Mouse (Mus musculus): ENCODE measurements at regions not wholly inside any gene's neighbourhood (a gene's known extent, or its start where the extent isn't known, plus 50 kb on each side); places are given as distances from the start of the nearest gene placed in this dataset.

GRCm38 (mm10) chr19:14035371-14035770, 122.0 kb downstream of the Olfr1505 start:
- DNase-seq: no peak

GRCm38 (mm10) chr19:14035785-14036184, 122.5 kb downstream of the Olfr1505 start:
- no peak for DNase-seq

GRCm38 (mm10) chr19:14036750-14037149, 123.4 kb downstream of the Olfr1505 start:
- no peak for DNase-seq

- no peak for DNase-seq
Measured at GRCm38 (mm10) chr19:14042753-14043152, 129.4 kb downstream of the Olfr1505 start.

DNA sequence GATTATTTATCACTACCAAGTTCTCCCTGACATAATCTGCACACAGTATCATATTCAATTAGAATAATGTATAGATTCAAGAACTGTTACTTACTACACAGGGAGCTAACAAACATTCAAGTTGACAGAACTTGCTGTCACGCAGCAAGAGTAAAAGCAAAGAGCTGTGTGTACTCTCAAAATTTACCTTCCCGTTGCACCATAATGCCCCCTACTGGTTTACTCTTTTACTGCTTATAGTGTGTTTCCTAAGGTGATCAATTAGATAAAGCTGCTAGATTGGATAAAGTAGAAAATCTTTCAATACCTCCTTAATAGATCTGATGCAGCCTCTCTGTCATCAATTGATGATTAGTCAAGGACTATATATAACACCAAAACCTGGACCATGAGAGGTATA, 132.1 kb downstream of the Olfr1505 start:
- DNase-seq: no peak

DNA sequence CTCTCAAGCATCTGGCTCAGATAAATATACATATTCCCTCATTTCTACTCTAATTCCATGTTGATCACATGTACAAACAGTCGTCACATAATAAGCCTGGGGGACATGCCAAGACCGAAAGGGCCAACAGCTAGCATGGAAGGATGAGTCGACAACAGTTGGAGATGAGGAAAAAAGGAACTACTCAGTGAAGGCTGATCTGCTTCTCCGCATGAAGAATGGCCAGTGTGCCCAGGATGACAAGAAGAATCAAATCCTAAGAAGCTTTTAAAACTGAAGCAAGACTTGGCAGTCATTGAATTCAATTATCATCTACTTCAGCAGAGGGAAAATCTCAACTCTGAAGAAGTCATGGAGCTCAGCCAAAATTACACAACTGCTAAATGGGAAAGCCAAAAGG, 138.7 kb downstream of the Olfr1505 start:
- no peak for DNase-seq

DNA sequence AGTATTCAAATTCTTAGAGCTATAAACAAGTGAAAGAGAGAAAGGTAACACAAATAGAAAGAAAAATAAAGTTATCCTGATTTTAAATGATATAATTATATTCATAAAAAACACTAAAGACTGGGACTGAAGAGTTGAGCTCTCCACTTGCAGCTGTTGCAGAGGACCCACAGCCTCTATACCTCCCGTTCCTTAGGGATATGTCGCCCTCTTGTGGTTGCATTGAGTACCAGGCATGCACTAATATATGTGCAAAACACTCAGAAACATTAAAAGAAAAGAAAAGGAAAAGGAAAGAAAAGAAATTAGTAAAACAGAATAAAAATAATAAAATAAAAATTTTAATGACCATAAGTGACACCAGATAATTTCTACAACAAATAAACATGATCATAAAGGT, 167.2 kb downstream of the Olfr1505 start:
- peak; percentile 51 for DNase-seq

- DNase-seq: peak; percentile 49
Measured at GRCm38 (mm10) chr19:14084726-14085125, 171.4 kb downstream of the Olfr1505 start.

DNA sequence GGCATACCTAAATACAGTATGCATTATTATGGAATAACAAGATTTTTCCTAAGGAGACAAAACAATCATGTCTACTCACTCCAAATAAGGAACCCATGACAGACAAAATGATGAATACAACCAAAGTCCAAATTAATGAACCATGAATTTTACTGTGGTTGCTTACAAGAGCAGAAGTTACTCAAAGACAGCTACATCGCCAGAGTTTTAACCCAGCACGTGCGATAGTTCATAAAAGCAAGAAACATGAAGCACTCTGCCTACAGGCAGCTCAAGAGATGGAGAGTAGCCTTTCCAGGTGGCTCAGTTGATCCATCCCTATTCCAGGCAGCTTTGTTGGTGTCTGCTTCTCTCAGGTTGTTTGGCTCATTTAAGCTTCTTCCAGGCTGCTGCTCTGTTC, 176.8 kb downstream of the Olfr1505 start:
- DNase-seq: peak; percentile 69

- DNase-seq: no peak
Measured at GRCm38 (mm10) chr19:14094191-14094590, 180.9 kb downstream of the Olfr1505 start.

- no peak for DNase-seq
Measured at GRCm38 (mm10) chr19:14096187-14096586, 182.9 kb downstream of the Olfr1505 start.

- DNase-seq: no peak
Measured at GRCm38 (mm10) chr19:14109091-14109490, 195.8 kb downstream of the Olfr1505 start.

GRCm38 (mm10) chr19:14123348-14124113, 210.2 kb downstream of the Olfr1505 start:
- DNase-seq: peak; percentile 63

DNA sequence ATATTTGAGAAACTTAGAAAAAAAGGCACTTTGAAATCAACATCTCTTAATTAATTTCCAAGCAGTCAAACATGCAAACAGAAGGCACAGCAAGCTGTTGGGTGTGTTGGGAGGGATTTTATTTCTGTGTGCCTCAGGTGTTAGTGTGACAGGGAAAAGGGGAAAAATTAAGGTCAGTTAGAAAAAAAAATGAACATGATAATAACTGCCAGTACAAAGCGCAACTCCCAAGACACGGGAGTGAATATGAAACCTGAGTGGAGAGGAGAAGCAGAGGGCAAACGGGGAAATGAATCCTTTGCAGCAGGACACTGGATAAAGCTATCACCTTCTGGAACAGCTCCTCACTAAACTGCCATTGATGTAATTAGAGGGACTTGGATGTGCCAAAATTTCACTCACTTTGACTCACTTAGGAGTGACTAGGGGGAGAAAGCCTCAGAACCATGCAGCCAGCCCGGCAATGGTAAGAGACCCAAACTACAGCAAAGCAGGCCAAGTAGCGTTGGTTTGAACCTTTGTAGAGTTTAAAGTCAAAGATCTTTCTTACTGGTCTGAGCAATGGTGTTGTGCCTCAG, 211.0 kb downstream of the Olfr1505 start:
- DNase-seq: no peak

DNA sequence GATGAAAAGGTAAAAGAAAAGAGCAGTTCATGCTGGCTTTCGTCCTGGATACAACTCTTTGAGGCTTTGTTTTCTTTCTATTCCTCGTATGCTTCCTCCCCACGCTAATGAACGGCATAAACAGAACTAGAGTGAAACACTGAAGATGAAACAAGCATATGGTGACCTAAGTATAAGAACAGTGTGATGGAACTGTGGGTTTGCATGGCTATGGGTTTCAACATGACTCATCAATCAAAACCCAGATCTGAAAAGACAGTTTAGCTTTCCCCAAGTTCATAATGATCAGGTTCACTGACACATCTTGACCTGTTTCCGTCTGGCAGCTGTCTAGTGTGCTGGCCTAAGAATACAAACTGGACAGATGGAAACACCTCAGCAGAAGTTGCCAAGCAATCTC, 211.7 kb downstream of the Olfr1505 start:
- no peak for DNase-seq

- DNase-seq: peak; percentile 20
Measured at GRCm38 (mm10) chr19:14128397-14129209, 215.3 kb downstream of the Olfr1505 start.

DNA sequence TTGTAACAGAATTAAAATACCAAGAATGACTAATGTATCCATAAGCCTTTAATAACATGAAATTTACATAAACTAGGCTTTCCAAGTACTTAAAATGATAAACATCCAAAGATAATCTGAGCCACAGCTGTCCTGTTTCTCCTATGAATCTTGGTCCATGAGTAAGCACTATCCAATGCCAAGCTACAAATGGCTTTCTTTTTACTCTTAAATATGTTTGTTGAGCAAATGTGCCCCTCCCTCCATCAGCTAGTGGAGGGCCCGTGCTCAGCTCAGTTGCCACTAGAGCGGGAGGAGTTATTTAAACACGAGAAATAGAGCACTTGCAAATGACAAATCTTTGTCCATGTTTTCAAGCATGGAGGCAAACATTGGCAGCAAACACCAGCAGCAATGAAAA, 247.9 kb downstream of the Olfr1505 start:
- DNase-seq: no peak

DNA sequence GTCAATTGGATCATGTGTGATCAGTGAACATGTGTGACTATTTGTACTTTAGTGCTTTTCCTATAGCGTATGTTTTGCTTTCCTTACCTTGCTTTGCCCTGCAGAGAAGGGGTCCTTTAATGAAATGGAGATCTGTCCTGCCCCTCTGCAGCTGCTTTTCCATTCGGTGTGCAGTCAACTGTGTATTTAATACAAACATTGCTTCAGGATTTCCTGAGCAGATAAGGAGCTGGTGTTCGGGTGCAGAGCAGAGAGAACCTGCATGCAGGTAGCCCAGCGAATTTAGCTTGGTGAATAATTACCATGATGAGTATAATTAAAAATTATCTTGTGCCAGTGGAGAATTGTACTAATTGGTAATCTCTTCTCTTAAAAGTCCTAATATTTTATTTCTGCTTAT, 249.4 kb downstream of the Olfr1505 start:
- peak; percentile 30 for DNase-seq

GRCm38 (mm10) chr19:14165775-14166174, 252.4 kb downstream of the Olfr1505 start:
- DNase-seq: no peak

DNA sequence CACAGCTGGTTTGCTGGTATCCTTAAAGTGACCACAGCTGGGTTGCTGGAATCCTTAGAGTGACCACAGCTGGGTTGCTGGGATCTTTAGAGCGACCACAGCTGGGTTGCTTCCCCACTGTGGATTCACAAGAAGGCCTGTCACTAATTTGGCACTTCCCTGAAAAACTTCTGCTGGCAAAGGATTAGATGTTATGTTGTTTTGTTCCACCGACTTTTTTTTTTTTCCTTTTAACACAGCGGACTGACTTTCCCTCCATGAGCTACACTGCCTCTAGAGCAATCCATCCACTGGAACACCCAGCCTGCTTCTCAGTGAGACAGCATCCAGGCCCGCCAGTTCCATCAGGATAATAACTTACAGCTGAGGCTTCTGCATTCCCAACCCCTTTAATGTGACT, 266.9 kb downstream of the Olfr1505 start:
- DNase-seq: no peak

- no peak for DNase-seq
Measured at GRCm38 (mm10) chr19:14180956-14181355, 267.6 kb downstream of the Olfr1505 start.

DNA sequence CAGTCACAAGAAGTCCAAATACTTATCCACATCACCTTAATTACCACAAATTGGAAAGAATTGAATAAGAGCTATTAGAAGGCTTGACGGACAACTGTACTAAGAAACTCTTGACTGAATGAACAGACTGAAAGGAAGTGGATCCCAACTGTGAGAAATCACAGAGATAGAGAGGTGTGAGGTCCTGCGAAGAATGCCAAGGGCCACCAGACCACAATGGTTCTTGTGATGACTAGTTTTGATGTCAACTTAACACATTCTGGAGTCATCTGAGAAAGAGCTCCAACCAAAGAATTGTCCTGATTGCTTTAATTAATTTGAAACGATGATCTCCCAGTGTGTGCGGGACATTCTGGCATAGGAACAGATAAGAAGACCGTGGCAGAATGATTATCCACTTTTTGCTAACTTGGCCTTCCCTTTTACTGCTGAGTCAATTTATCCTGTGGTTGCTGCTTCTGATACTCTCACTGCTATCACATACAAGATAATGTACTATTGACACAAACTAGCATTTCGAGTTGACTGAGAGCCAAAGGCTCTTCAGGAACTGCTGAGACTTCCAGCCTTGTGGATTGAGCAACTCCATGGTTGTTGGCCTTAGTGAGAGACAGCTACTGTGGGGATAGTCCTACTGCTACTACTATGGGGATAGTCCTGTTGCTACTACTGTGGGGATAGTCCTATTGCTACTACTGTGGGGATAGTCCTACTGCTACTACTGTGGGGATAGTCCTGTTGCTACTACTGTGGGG, 268.5 kb downstream of the Olfr1505 start:
- DNase-seq: no peak

GRCm38 (mm10) chr19:14191820-14192219, 278.5 kb downstream of the Olfr1505 start:
- DNase-seq: no peak
